Mouse (Mus musculus): ENCODE data around the gene Prrc2b. TPM values are rescaled to one million over a fixed set of nuclear protein-coding genes. Genes with fewer than 3 reads are reported as not detected.

Prrc2b gene
- polyA plus RNA-seq, 1 experiment from 2014 or later = 51.7 TPM

GRCm38 (mm10) chr2:32260635-32261034 lies 109.8 kb downstream of the Prrc2b start:
- Histone ChIP-seq H3K27me3 (no peaks in the 10 kb centered on the region), H3K4me3 (no peak overlapping the region), H3K9me3 (no peaks in the 10 kb centered on the region), H3K27ac (no peak overlapping the region), H3K36me3 (peaks cover 22% of the 10 kb centered on the region), H3K9ac (no peak overlapping the region), H3K4me1 (peaks cover 9% of the 10 kb centered on the region), H3K4me2 (peak overlapping the region; percentile 59; the same call in 1 of the 2 replicates)
- WGBS = 43% methylated on average over 4 of the region's 4 CpGs
- ATAC-seq (ENCODE audit: borderline replicate concordance, extremely low read depth, low FRiP score, low TSS enrichment) = no peak

GRCm38 (mm10) chr2:32275823-32276222 lies 124.9 kb downstream of the Prrc2b start:
- no peak overlapping the region for H3K27ac ChIP-seq
- H3K4me2 ChIP-seq = no peak overlapping the region
- no peaks in the 10 kb centered on the region for H3K4me1 ChIP-seq
- no peaks in the 10 kb centered on the region for H3K9me3 ChIP-seq
- no peak for ATAC-seq (ENCODE audit: borderline replicate concordance, extremely low read depth, low FRiP score, low TSS enrichment)
- no peak overlapping the region for H3K9ac ChIP-seq
- H3K4me3 ChIP-seq = no peak overlapping the region
- 81% methylated on average over 3 of the region's 3 CpGs for WGBS
- no peaks in the 10 kb centered on the region for H3K27me3 ChIP-seq
- H3K36me3 ChIP-seq = peaks cover 39% of the 10 kb centered on the region

- 80% methylated on average over 2 of the region's 2 CpGs for whole genome bisulfite sequencing
- no peaks in the 10 kb centered on the region for H3K27me3 ChIP-seq
- no peak overlapping the region for H3K4me2 ChIP-seq
- H3K4me1 ChIP-seq = peaks cover 9% of the 10 kb centered on the region
- H3K27ac ChIP-seq = no peak overlapping the region
- no peaks in the 10 kb centered on the region for H3K9me3 ChIP-seq
- no peak overlapping the region for H3K9ac ChIP-seq
- H3K4me3 ChIP-seq = no peak overlapping the region
- ATAC-seq (ENCODE audit: borderline replicate concordance, extremely low read depth, low FRiP score, low TSS enrichment) = no peak
- H3K36me3 ChIP-seq = peaks cover 67% of the 10 kb centered on the region
These were observed 131.4 kb downstream of the Prrc2b start for GRCm38 (mm10) chr2:32282289-32282688.

GRCm38 (mm10) chr2:32282727-32283126 lies 131.8 kb downstream of the Prrc2b start:
- H3K36me3 ChIP-seq = peaks cover 63% of the 10 kb centered on the region
- no peak for ATAC-seq (ENCODE audit: borderline replicate concordance, extremely low read depth, low FRiP score, low TSS enrichment)
- WGBS = 89% methylated on average over 1 of the region's 1 CpGs
- no peaks in the 10 kb centered on the region for H3K27me3 ChIP-seq
- H3K4me3 ChIP-seq = no peak overlapping the region
- H3K9ac ChIP-seq = no peak overlapping the region
- H3K4me1 ChIP-seq = peaks cover 9% of the 10 kb centered on the region
- H3K4me2 ChIP-seq = no peak overlapping the region
- no peaks in the 10 kb centered on the region for H3K9me3 ChIP-seq
- no peak overlapping the region for H3K27ac ChIP-seq

- ATAC-seq (ENCODE audit: borderline replicate concordance, extremely low read depth, low FRiP score, low TSS enrichment) = no peak
- H3K27ac ChIP-seq = no peak overlapping the region
- peaks cover 50% of the 10 kb centered on the region for H3K36me3 ChIP-seq
These were observed 133.1 kb downstream of the Prrc2b start for GRCm38 (mm10) chr2:32283986-32284385.

More at GRCm38 (mm10) chr2:32283986-32284385, 133.1 kb downstream of the Prrc2b start:
- Histone ChIP-seq H3K4me2 (no peak overlapping the region), H3K9me3 (no peaks in the 10 kb centered on the region), H3K27me3 (no peaks in the 10 kb centered on the region), H3K4me1 (peaks cover 11% of the 10 kb centered on the region), H3K9ac (no peak overlapping the region), H3K4me3 (no peak overlapping the region)
- WGBS = 85% methylated on average over 3 of the region's 3 CpGs

Small RNA genes within 50 kb of the gene (microRNA-seq; reads per million reads assigned to microRNA genes)
- gene Gm27805 = not detected

Other genes with a start within 250 kb of the Prrc2b start
- 32.4 and 36.1 TPM in 2 replicates for gene Aif1l, start 200.9 kb upstream of the Prrc2b start, polyA plus RNA-seq (2015; fragmentation: Nextera tagmentation; extraction: Ambion mirVana)
- 82.9 and 86.7 TPM in 2 replicates for gene Nup214, start 176.6 kb upstream of the Prrc2b start, polyA plus RNA-seq (2015; fragmentation: Nextera tagmentation; extraction: Ambion mirVana)
- 4.6 and 5.8 TPM in 2 replicates for gene Fam78a, start 66.2 kb upstream of the Prrc2b start, polyA plus RNA-seq (2015; fragmentation: Nextera tagmentation; extraction: Ambion mirVana)
- 3.9 and 4.2 TPM in 2 replicates for gene Plpp7, start 55.6 kb upstream of the Prrc2b start, polyA plus RNA-seq (2015; fragmentation: Nextera tagmentation; extraction: Ambion mirVana)
- 19.4 and 24.4 TPM in 2 replicates for gene Pomt1, start 85.5 kb downstream of the Prrc2b start, polyA plus RNA-seq (2015; fragmentation: Nextera tagmentation; extraction: Ambion mirVana)
- gene Uck1, start 109.1 kb downstream of the Prrc2b start, polyA plus RNA-seq (2015; fragmentation: Nextera tagmentation; extraction: Ambion mirVana) = 66.6 and 69.9 TPM in 2 replicates
- 22.8 and 24.3 TPM in 2 replicates for gene Golga2, start 136.3 kb downstream of the Prrc2b start, polyA plus RNA-seq (2015; fragmentation: Nextera tagmentation; extraction: Ambion mirVana)
- gene Swi5, start 137.0 kb downstream of the Prrc2b start, polyA plus RNA-seq (2015; fragmentation: Nextera tagmentation; extraction: Ambion mirVana) = 405 and 449 TPM in 2 replicates
- 47.0 and 47.7 TPM in 2 replicates for gene Ciz1, start 201.2 kb downstream of the Prrc2b start, polyA plus RNA-seq (2015; fragmentation: Nextera tagmentation; extraction: Ambion mirVana)
- gene Dnm1, start 202.3 kb downstream of the Prrc2b start, polyA plus RNA-seq (2015; fragmentation: Nextera tagmentation; extraction: Ambion mirVana) = 7.0 and 7.6 TPM in 2 replicates
- gene 1110008P14Rik, start 230.9 kb downstream of the Prrc2b start, polyA plus RNA-seq (2015; fragmentation: Nextera tagmentation; extraction: Ambion mirVana) = 32.3 and 33.5 TPM in 2 replicates
- 2.2 TPM in 2 replicates for gene Lcn2, start 237.2 kb downstream of the Prrc2b start, polyA plus RNA-seq (2015; fragmentation: Nextera tagmentation; extraction: Ambion mirVana)
- gene Ptges2, start 244.8 kb downstream of the Prrc2b start, polyA plus RNA-seq (2015; fragmentation: Nextera tagmentation; extraction: Ambion mirVana) = 22.6 and 25.4 TPM in 2 replicates

All from lung, embryonic 15.5 days (tissue).